Mouse (Mus musculus) olfactory bulb, adult 2 months (tissue): ENCODE results near the gene Inhbe.

ENCODE experiments used
- CTCF ChIP-seq: fragments of 200-500 bp; IDR thresholded peaks from 2 replicates; pipeline ENCODE4 v1.5.1; 2012; ENCODE audit warnings: low read depth, mild to moderate bottlenecking, low read length, moderate library complexity; ENCODE audit not compliant: insufficient read depth
- POLR2A ChIP-seq: fragments of 200-500 bp; IDR thresholded peaks from 2 replicates; pipeline ENCODE4 v1.6.1; 2012; ENCODE audit warnings: mild to moderate bottlenecking, low read depth, low read length, moderate library complexity; ENCODE audit not compliant: insufficient read depth

DNA sequence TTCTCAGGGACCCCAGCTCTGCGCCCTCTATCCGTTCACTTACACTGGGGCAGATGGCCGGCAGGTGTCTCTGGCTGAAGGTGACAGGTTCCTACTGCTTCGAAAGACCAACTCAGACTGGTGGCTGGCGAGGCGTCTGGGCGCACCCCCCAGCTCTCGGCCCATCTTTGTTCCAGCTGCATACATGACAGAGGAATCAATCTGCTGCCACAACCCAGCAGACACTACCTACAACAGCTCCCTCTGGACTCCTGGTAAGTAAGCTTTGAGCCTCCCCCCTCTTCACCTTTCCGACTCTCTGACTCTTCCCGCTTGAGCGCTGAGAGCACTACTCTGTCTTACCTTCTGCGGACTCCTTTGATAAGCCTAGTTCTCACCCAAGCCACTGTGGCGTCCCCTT is 32.0 kb downstream of the Inhbe start:
- TF ChIP-seq CTCF (no peak), POLR2A (no peak)
